Mouse (Mus musculus) cortical plate, adult 2 months (tissue): ENCODE data around the gene Psmd2. TPM values are rescaled to one million over a fixed set of nuclear protein-coding genes. Genes with fewer than 3 reads are reported as not detected.
A peak's percentile ranks its signal among the peaks of the same experiment; 100 is the strongest.

Experiments
- H3K27ac ChIP-seq: fragments of 200-500 bp; 2 replicates; pipeline ENCODE4 v1.5.1; 2012; ENCODE audit warnings: low read length, control low read depth, inconsistent platforms; ENCODE audit not compliant: insufficient read depth
- H3K4me1 ChIP-seq: fragments of 200-500 bp; 2 replicates; pipeline ENCODE4 v1.6.1; 2011; ENCODE audit warnings: low read length; ENCODE audit not compliant: control insufficient read depth, insufficient read depth
- H3K4me3 ChIP-seq: fragments of 200-500 bp; 2 replicates; pipeline ENCODE4 v1.5.1; 2011; ENCODE audit warnings: mild to moderate bottlenecking, low read length, control low read depth; ENCODE audit not compliant: insufficient read depth
- CTCF ChIP-seq: fragments of 200-500 bp; IDR thresholded peaks from 2 replicates; pipeline ENCODE4 v1.5.1; 2011; ENCODE audit warnings: mild to moderate bottlenecking, control low read depth, low read length; ENCODE audit not compliant: insufficient read depth; ENCODE audit errors: extremely low read depth
- POLR2A ChIP-seq: fragments of 200-500 bp; IDR thresholded peaks from 2 replicates; pipeline ENCODE4 v1.6.1; 2011; ENCODE audit warnings: mild to moderate bottlenecking, low read length, control low read depth; ENCODE audit not compliant: insufficient read depth; ENCODE audit errors: extremely low read depth
- polyA plus RNA-seq: library from polyadenylated mRNA; depleted of rRNA; stranded (reverse); fragments of >200 nt; gene quantifications from 2 replicates; pipeline ENCODE4 v1.2.3, GENCODE M21; 2012

The Psmd2 gene
- polyA plus RNA-seq, 1 experiment, result 173 TPM

DNA sequence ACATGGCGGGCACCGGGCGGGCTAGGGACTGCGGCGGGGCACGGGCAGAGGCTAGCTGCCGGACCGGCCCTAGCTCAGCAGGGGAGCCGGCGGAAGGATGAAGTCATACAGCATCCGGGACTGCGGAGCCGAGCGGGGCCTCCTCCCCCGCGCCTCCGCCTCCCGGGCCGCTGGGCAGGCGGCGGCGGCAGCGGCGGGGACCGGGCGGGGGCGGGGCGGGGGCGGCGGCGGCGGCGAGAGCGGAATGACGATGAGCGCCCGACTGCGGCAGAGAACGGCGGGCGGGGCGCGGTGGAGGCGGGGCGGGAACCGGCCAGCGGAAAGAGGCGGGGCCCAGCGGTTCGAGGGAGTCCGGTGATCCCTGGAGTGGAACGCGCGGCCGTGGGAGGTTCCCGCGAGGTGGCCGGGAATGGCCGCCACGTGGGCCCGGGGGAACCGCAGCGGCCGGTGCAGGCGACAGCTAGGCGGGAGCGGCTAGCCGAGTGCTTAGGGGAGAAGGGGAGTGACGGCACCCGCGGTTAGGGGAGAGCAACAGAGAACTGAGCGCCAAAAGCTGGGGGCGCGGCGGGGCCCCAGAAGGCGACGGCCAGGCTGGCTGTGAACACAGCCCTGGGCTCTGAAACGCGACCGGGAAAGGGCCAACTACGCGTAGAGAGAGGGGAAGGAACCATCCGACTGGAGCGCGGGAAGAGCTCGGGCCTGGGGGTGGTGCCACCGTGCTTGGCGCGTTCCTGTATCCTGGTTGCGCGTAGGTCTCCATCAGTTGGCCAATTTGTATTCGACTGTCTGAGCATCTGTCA is 30.1 kb upstream of the Psmd2 start, which contains the start of gene Camk2n2:
Camk2n2 (minus strand) TSS at position 97 of the 800 bp plus-strand sequence.
- TF ChIP-seq POLR2A, result no peak
- no peak for TF ChIP-seq CTCF
- Histone ChIP-seq H3K27ac (peak within 1 kb of the TSS; percentile 58), H3K4me1 (no peaks in the 10 kb centered on the region), H3K4me3 (peak within 1 kb of the TSS; percentile 69)

DNA sequence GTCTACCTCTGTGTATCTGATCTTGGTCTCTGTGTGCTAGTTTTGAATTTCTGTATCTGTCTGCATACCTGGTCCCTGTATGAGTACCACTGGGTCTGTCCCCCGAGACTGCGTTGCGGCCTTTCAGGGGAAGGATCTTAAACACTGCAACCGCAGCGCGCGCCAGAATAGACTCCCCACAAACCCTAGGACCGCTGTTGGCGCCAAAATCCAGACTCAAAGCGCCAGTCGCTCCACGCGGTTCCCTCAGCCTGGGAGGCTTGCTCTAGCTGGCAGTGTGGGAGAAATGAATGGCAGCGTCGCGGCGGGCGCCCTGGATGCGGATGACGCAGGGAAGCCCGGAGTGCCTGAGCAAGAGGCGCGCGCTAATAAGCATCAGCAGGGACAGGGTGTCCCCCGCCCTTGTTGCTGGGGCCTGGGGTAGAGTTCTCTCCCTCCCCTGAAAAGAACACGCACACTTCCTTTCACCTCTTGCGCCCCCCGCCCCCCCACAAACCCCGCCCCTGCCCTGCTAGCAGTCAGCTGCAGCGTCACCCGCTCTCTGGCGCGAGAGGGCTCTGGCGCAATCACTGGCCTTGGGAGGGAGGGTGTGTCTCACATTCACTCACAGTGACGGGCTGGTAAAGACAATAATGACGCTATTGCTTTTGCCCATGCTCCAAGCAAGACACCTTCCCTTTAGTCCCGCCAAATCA is 29.3 kb upstream of the Psmd2 start:
- Histone ChIP-seq H3K27ac (no peak overlapping the region), H3K4me3 (peak overlapping the region; percentile 69), H3K4me1 (no peaks in the 10 kb centered on the region)
- TF ChIP-seq CTCF (no peak), POLR2A (no peak)

- Histone ChIP-seq H3K4me3 (no peak overlapping the region), H3K27ac (no peak overlapping the region), H3K4me1 (no peaks in the 10 kb centered on the region)
- TF ChIP-seq CTCF (no peak), POLR2A (no peak)
These were observed 28.2 kb upstream of the Psmd2 start for GRCm38 (mm10) chr16:20623211-20623610.

- no peak for TF ChIP-seq CTCF
- no peak for TF ChIP-seq POLR2A
- no peak overlapping the region for H3K27ac ChIP-seq
- H3K4me3 ChIP-seq, result peak overlapping the region; percentile 64; the same call in 1 of the 2 replicates
- H3K4me1 ChIP-seq, result peaks cover 1% of the 10 kb centered on the region; the same call in 1 of the 2 replicates
These were observed 22.5 kb upstream of the Psmd2 start for GRCm38 (mm10) chr16:20628871-20629391.

GRCm38 (mm10) chr16:20629731-20630634 is 21.5 kb upstream of the Psmd2 start, which contains the start of gene Ece2:
Ece2 (plus strand) TSS chr16:20629828.
- TF ChIP-seq CTCF (no peak), POLR2A (no peak)
- H3K27ac ChIP-seq, result peak within 1 kb of the TSS; percentile 42; the same call in 1 of the 2 replicates

DNA sequence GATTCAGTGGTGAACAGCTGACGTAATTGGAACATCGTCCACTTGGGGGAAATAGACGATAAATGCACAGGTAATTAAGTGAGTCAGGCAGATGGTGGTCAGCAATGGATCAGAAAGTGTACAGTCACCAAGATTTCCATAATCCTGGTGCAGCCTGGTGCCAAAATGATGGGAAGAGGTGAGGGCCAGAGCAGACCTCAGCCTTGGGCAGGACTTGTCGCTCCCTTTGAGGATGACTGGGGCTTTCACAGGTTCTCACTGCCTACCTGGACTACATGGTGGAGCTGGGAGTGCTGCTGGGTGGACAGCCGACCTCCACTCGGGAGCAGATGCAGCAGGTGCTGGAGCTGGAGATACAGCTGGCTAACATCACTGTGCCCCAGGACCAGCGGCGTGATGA is 14.0 kb upstream of the Psmd2 start:
- TF ChIP-seq POLR2A (no peak), CTCF (no peak)
- Histone ChIP-seq H3K4me3 (no peak overlapping the region), H3K4me1 (no peaks in the 10 kb centered on the region; the same call in 1 of the 2 replicates), H3K27ac (no peak overlapping the region)

More at GRCm38 (mm10) chr16:20629731-20630634, 21.5 kb upstream of the Psmd2 start, which contains the start of gene Ece2:
- Histone ChIP-seq H3K4me1 (peaks cover 1% of the 10 kb centered on the region; the same call in 1 of the 2 replicates), H3K4me3 (peak within 1 kb of the TSS; percentile 64)

DNA sequence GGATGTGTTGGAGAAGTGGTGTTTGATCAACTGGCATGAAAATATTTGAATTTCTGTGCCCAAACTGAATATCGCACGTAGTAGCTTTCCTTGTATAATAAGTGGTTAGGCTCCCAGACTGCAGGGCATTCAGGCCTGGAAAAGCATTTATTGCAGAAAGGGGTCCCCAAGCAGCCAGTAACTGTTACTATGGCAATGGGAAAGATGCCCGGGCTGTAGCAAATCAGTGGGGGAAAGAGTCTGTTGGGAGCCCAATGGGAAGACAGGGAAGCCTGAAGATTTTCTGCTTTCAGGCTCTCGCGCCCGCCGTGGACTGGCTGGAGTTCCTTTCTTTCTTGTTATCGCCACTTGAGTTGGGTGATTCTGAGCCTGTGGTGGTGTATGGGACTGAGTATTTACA is 13.1 kb upstream of the Psmd2 start:
- no peak overlapping the region for H3K27ac ChIP-seq
- TF ChIP-seq POLR2A, result no peak
- TF ChIP-seq CTCF, result no peak
- no peaks in the 10 kb centered on the region; the same call in 1 of the 2 replicates for H3K4me1 ChIP-seq
- no peak overlapping the region for H3K4me3 ChIP-seq

DNA sequence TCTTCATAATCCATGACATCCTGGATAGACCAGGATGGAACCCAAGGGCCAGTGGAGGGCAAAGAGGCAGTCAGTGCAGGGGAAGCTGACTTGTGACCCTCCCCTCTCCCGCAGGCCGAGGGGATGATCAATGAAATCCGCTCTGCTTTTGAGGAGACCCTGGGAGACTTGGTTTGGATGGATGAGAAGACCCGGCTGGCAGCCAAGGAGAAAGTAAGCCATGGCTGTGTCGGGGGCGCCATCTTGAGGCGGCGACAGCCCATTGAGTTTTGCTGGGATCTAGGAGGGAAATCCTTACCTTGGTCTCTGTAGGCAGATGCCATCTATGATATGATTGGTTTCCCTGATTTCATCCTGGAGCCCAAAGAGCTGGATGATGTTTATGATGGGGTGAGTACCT is 9.3 kb upstream of the Psmd2 start:
- H3K27ac ChIP-seq, result no peak overlapping the region
- no peak for TF ChIP-seq POLR2A
- peak; percentile 69 for TF ChIP-seq CTCF
- H3K4me1 ChIP-seq, result no peaks in the 10 kb centered on the region; the same call in 1 of the 2 replicates
- H3K4me3 ChIP-seq, result no peak overlapping the region
